Mouse (Mus musculus) limb, embryonic 14.5 days (tissue): ENCODE results near the gene C2. TPM values are rescaled to one million over a fixed set of nuclear protein-coding genes. Genes with fewer than 3 reads are reported as not detected.

Experiments
- ATAC-seq: fragments of 200-750 bp; cut with Nextera tagmentation; 2 replicates; pipeline ENCODE4 v1.8.0; 2017; ENCODE audit warnings: low read depth, moderate number of reproducible peaks, moderate TSS enrichment; ENCODE audit not compliant: low FRiP score
- DNase-seq: peaks from one replicate; pipeline ENCODE4 v3.0.0-alpha.2; 2015; ENCODE audit warnings: low spot score
- H3K27ac ChIP-seq: fragments of 300-500 bp; sonication (generic); replicated peaks from 2 replicates; pipeline ENCODE4 v1.5.1; 2014; ENCODE audit warnings: low read depth, mild to moderate bottlenecking, low read length, moderate library complexity, mixed read lengths
- H3K27me3 ChIP-seq: fragments of 300-500 bp; sonication (generic); 2 replicates; pipeline ENCODE4 v1.6.1; 2014; ENCODE audit warnings: low read length, mixed read lengths; ENCODE audit not compliant: control insufficient read depth, insufficient read depth
- H3K36me3 ChIP-seq: fragments of 300-500 bp; sonication (generic); 2 replicates; pipeline ENCODE4 v1.6.1; 2014; ENCODE audit warnings: mild to moderate bottlenecking, low read length, moderate library complexity, mixed read lengths; ENCODE audit not compliant: control insufficient read depth, insufficient read depth
- H3K4me1 ChIP-seq: fragments of 300-500 bp; sonication (generic); 2 replicates; pipeline ENCODE4 v1.6.1; 2014; ENCODE audit warnings: antibody characterized with exemption, low read length, mixed read lengths; ENCODE audit not compliant: control insufficient read depth, insufficient read depth
- H3K4me2 ChIP-seq: fragments of 300-500 bp; sonication (generic); replicated peaks from 2 replicates; pipeline ENCODE4 v1.6.1; 2014; ENCODE audit warnings: low read depth, mild to moderate bottlenecking, low read length, moderate library complexity; ENCODE audit not compliant: severe bottlenecking
- H3K4me3 ChIP-seq: fragments of 300-500 bp; sonication (generic); replicated peaks from 2 replicates; pipeline ENCODE4 v1.5.1; 2014; ENCODE audit warnings: low read length
- H3K9ac ChIP-seq: fragments of 300-500 bp; sonication (generic); 2 replicates; pipeline ENCODE4 v1.6.1; 2014; ENCODE audit warnings: mild to moderate bottlenecking, low read depth, low read length, moderate library complexity; ENCODE audit not compliant: severe bottlenecking
- H3K9me3 ChIP-seq: fragments of 300-500 bp; sonication (generic); 2 replicates; pipeline ENCODE4 v1.6.1; 2016; ENCODE audit warnings: low read length; ENCODE audit not compliant: control insufficient read depth
- POLR2A ChIP-seq: fragments of 200-500 bp; IDR thresholded peaks from 2 replicates; pipeline ENCODE4 v1.8.0; 2012; ENCODE audit warnings: inconsistent platforms, mild to moderate bottlenecking, moderate library complexity, borderline replicate concordance; ENCODE audit not compliant: insufficient read depth, insufficient read length; ENCODE audit errors: extremely low read depth
- WGBS: fragments of 180-500 bp; shearing (Covaris S2); extraction: QIAGEN DNeasy Blood & Tissue Kit; methylation state at CpG from one replicate; pipeline ENCODE4 v1.1.7; 2014; 5-methylcytosine and 5-hydroxymethylcytosine counted together
- polyA plus RNA-seq, 2 experiments: library from polyadenylated mRNA; depleted of rRNA in 1 of 2; stranded (reverse) in 1 of 2; unstranded in 1 of 2; fragments of >200 nt; fragmentation: Nextera tagmentation in 1 of 2; extraction: Ambion mirVana in 1 of 2; gene quantifications; 2 replicates each; pipeline versions ENCODE4 v1.2.1 to v1.2.3; 2012 to 2014

C2 gene
- polyA plus RNA-seq, 2 experiments, result 4.7 to 4.9 TPM

DNA sequence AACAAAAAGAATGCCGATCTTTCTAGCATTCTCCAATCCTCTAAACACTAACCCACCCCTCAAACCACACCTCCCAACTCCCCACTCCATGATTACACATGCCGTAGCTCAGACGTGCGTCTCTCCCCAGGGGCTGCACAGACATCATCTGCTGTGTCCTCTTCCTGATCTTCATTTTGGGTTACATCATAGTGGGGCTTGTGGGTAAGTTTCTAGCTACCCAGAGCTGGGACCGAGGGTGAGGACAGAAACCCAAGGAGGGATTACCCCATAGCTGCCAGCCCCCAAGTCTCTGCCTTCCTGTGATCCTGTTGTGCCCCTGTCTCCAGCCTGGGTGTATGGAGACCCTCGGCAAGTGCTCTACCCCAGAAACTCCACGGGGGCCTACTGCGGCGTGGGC lies 19.1 kb upstream of the C2 start:
- peaks cover 19% of the 10 kb centered on the region for H3K36me3 ChIP-seq
- H3K9me3 ChIP-seq, result no peaks in the 10 kb centered on the region
- no peak overlapping the region for H3K9ac ChIP-seq
- H3K4me3 ChIP-seq, result no peak overlapping the region
- H3K27me3 ChIP-seq, result no peaks in the 10 kb centered on the region
- no peak for TF ChIP-seq POLR2A
- H3K4me2 ChIP-seq, result no peak overlapping the region
- no peak overlapping the region for H3K27ac ChIP-seq
- ATAC-seq (no peak), DNase-seq (no peak)
- H3K4me1 ChIP-seq, result no peaks in the 10 kb centered on the region; the same call in 1 of the 2 replicates
- 77% methylated on average over 9 of the region's 9 CpGs for WGBS

DNA sequence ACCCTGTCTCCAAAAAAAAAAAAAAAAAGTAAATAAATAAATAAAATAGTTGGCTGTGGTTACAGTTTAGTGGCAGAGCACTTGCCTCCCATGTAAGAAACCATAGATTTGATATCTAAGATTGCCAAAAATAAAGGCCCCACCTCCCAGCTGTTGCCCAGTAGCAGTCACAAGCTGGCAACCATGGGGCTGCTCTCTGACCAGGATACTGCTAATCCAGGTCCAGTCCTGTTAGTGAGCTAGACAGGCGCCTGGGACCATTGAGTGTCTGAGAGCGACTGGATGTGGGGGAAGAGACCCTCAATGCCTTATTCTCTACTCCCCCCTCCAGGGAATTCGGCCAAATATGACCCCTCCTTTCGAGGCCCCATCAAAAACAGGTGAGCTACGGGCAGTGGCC lies 18.3 kb upstream of the C2 start:
- Histone ChIP-seq H3K27me3 (no peaks in the 10 kb centered on the region), H3K27ac (no peak overlapping the region), H3K4me2 (no peak overlapping the region), H3K4me1 (no peaks in the 10 kb centered on the region; the same call in 1 of the 2 replicates), H3K9ac (no peak overlapping the region), H3K4me3 (no peak overlapping the region), H3K36me3 (peaks cover 28% of the 10 kb centered on the region), H3K9me3 (no peaks in the 10 kb centered on the region)
- WGBS, result 76% methylated on average over 5 of the region's 5 CpGs
- TF ChIP-seq POLR2A, result no peak
- ATAC-seq (no peak), DNase-seq (no peak)

DNA sequence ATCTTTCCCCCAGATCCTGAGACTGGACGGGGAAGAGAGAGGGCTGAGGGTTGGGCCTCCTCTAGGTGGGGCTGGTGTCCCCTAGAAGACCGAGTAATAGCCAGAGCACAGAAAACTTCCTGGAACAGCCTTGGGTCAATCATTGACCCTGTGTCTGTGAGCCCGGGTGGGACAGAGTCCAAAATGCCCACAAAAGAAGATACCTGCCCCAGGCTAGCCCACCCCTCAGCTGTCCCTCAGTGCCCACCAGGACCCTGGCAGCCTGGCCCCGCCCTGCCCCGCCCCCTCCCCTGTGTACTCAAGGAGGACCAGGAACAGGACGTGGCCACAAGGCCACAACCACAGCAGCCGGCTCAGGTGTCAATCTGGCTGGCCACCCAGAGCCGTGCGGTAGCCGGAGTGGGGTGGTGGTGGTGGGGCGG lies 17.4 kb upstream of the C2 start:
- peaks cover 36% of the 10 kb centered on the region for H3K36me3 ChIP-seq
- no peak for TF ChIP-seq POLR2A
- no peak overlapping the region for H3K4me3 ChIP-seq
- no peaks in the 10 kb centered on the region; the same call in 1 of the 2 replicates for H3K4me1 ChIP-seq
- WGBS, result 13% methylated on average over 11 of the region's 11 CpGs
- no peaks in the 10 kb centered on the region for H3K9me3 ChIP-seq
- DNase-seq (peak; percentile 29), ATAC-seq (no peak)
- H3K9ac ChIP-seq, result 0 out of 2 replicates have a peak overlapping the region, but pooled peaks have one; percentile 25
- no peak overlapping the region for H3K27ac ChIP-seq
- no peak overlapping the region for H3K4me2 ChIP-seq
- H3K27me3 ChIP-seq, result no peaks in the 10 kb centered on the region

DNA sequence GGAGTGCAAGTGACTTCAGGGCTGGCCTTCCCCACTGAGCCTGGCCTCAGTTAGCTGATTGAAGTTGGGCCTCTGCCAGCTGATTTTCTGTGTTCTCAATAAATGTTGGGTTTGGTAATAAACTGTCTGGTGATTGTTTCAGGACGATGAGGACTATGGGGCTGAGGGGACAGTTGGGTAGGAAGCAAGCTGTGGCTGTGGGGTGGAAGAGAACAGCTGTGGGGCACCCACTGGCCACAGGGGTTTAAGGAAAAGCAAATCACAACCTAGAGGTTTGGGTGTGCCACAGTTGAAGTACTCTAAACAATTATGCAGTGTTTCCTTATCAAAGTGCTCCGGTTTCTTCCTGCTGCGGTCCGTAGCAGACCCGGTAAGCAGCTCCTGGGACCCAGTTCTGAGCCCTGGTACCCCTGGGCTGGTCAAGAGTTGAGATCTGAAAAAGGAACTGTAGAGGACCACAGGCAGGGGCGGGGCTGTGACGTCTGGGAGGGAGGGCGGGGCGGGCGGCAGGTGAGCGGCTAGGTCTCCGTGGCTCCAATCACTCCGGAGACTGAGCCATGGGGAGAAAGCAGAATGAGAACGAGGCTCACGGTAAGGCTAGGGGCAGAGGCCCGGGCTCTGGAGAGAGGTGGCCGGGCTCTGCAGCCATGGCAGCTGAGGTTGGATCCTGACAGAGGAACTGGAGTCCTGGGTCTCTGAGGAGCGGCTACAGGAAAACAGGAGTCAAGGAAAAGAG lies 16.0 kb upstream of the C2 start, which contains the start of gene Slc44a4:
Gene Slc44a4, plus strand, starts transcription at position 537 of the 736 bp plus-strand sequence.
- H3K9me3 ChIP-seq, result no peaks in the 10 kb centered on the region
- H3K27me3 ChIP-seq, result no peaks in the 10 kb centered on the region
- TF ChIP-seq POLR2A, result no peak
- no peak within 1 kb of the TSS for H3K4me2 ChIP-seq
- WGBS, result 32% methylated on average over 18 of the region's 18 CpGs
- H3K27ac ChIP-seq, result no peak within 1 kb of the TSS
- H3K9ac ChIP-seq, result 0 out of 2 replicates have a peak within 1 kb of the TSS, but pooled peaks have one; percentile 25
- H3K36me3 ChIP-seq, result peaks cover 50% of the 10 kb centered on the region
- H3K4me3 ChIP-seq, result no peak within 1 kb of the TSS
- DNase-seq, result no peak
- no peak for ATAC-seq
- H3K4me1 ChIP-seq, result no peaks in the 10 kb centered on the region; the same call in 1 of the 2 replicates

DNA sequence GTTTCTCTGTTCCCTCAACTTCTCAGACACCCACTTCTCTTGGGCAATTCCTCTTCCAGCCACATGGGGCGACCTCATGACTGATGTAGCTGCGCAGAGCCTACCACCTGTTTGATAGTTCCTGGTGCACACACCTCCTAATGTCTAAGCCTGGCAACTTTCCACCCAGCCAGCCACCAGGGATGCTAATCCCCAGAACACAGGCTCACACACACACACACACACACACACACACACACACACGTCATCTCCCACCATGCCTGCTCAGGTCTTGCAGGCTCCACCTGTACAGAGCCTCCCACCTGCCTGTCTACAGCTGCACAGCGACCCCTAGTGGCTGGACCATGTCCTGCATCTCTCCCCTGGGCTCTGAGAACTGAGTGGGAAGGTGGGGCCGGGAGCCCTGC lies 13.9 kb upstream of the C2 start:
- Histone ChIP-seq H3K36me3 (peaks cover 71% of the 10 kb centered on the region), H3K4me2 (no peak overlapping the region), H3K9ac (no peak overlapping the region), H3K4me3 (no peak overlapping the region), H3K4me1 (no peaks in the 10 kb centered on the region; the same call in 1 of the 2 replicates), H3K27ac (no peak overlapping the region), H3K9me3 (no peaks in the 10 kb centered on the region), H3K27me3 (no peaks in the 10 kb centered on the region)
- ATAC-seq (peak; percentile 32; the same call in 1 of the 2 replicates), DNase-seq (peak; percentile 32)
- 43% methylated on average over 5 of the region's 5 CpGs for WGBS
- TF ChIP-seq POLR2A, result no peak

DNA sequence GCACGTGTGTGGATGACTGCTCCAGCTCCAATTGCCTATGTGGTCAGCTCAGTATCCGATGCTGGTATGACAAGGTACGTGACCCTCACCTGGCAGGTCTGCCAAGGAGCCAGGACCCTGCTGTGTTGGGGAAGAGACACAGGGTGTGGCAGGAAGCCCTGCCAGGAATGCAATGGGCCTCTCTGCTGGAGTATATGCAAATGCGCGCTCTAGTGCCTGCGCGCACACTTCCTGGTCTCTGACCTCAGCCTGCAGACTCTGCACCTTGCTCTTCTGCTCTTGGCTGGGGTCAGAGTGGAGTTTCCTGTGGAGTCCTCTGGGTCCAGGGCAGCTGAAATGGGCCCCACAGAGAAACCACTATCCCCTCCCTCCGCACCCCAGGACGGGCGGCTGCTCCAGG lies 12.9 kb upstream of the C2 start:
- 83% methylated on average over 10 of the region's 10 CpGs for WGBS
- H3K27ac ChIP-seq, result no peak overlapping the region
- TF ChIP-seq POLR2A, result no peak
- no peak for ATAC-seq
- no peak overlapping the region for H3K4me2 ChIP-seq
- H3K4me1 ChIP-seq, result no peaks in the 10 kb centered on the region; the same call in 1 of the 2 replicates
- H3K9ac ChIP-seq, result no peak overlapping the region
- no peak overlapping the region for H3K4me3 ChIP-seq
- H3K27me3 ChIP-seq, result no peaks in the 10 kb centered on the region
- no peak for DNase-seq
- peaks cover 81% of the 10 kb centered on the region for H3K36me3 ChIP-seq
- no peaks in the 10 kb centered on the region for H3K9me3 ChIP-seq
